21 mouse cellular contexts compared by ENCODE assay signal in genomic region chr2:152069941-152070340, GRCm38 (mm10). TPM values are rescaled to one million over a fixed set of nuclear protein-coding genes. Genes with fewer than 3 reads are reported as not detected.
DNase-seq lines count a peak whose midpoint lies in the region; ATAC-seq lines count a peak whose summit lies in the region.
"Had no signal": no experiment of that assay in that cellular context is flagged by ENCODE, and none has a peak within 500 bp of the region (broad histone marks: within the 10 kb centered on the region; RNA-seq: fewer than 3 reads in every experiment).

No protein-coding gene starts in this region.

- H3K4me2 ChIP-seq in midbrain, embryonic 16.5 days (ENCODE audit: low read length): no peak overlapping the region
- H3K4me2 ChIP-seq in forebrain, embryonic 15.5 days (replicated peaks): no peak overlapping the region
- no peak overlapping the region for H3K4me2 ChIP-seq in midbrain, embryonic 12.5 days (replicated peaks)
- H3K4me2 ChIP-seq: embryonic facial prominence, embryonic 15.5 days; heart, embryonic 11.5 days; kidney, embryonic 15.5 days had no signal

- 64% methylated on average over 2 of the region's 2 CpGs for WGBS in midbrain, embryonic 10.5 days
- 59% methylated on average over 2 of the region's 2 CpGs for WGBS in midbrain, embryonic 16.5 days
- 68% methylated on average over 2 of the region's 2 CpGs for WGBS in forebrain, embryonic 15.5 days
- WGBS in midbrain, embryonic 12.5 days: 66% methylated on average over 2 of the region's 2 CpGs

- peaks cover 5% of the 10 kb centered on the region for H3K27me3 ChIP-seq in midbrain, embryonic 10.5 days (ENCODE audit: low read depth, poor library complexity, severe bottlenecking)
- H3K27me3 ChIP-seq in midbrain, embryonic 16.5 days (ENCODE audit: control insufficient read depth, insufficient read depth, low read depth, low read length): no peaks in the 10 kb centered on the region
- H3K27me3 ChIP-seq in forebrain, embryonic 15.5 days: no peaks in the 10 kb centered on the region
- 0 out of 2 replicates have a peak, but pooled peaks cover 4% of the 10 kb centered on the region for H3K27me3 ChIP-seq in midbrain, embryonic 12.5 days

- no peaks in the 10 kb centered on the region for H3K9me3 ChIP-seq in midbrain, embryonic 10.5 days (replicated peaks)
- no peaks in the 10 kb centered on the region for H3K9me3 ChIP-seq in midbrain, embryonic 16.5 days (replicated peaks; ENCODE audit: control insufficient read depth, low read length, poor library complexity, severe bottlenecking)
- no peaks in the 10 kb centered on the region for H3K9me3 ChIP-seq in forebrain, embryonic 15.5 days
- H3K9me3 ChIP-seq in midbrain, embryonic 12.5 days: no peaks in the 10 kb centered on the region
- H3K9me3 ChIP-seq: embryonic facial prominence, embryonic 15.5 days; kidney, embryonic 15.5 days had no signal

- no peak overlapping the region for H3K4me3 ChIP-seq in midbrain, embryonic 10.5 days
- no peak overlapping the region for H3K4me3 ChIP-seq in midbrain, embryonic 16.5 days (ENCODE audit: low read depth, low read length)
- H3K4me3 ChIP-seq in forebrain, embryonic 15.5 days: no peak overlapping the region
- H3K4me3 ChIP-seq in midbrain, embryonic 12.5 days: no peak overlapping the region
- H3K4me3 ChIP-seq: embryonic facial prominence, embryonic 15.5 days; kidney, embryonic 15.5 days had no signal

- DNase-seq in midbrain, embryonic 10.5 days (ENCODE audit: low spot score): no peak
- no peak for DNase-seq in layer of hippocampus, adult 9-11 months
- DNase-seq: cerebellum, adult 9-11 months; gastrocnemius, postnatal 36 days; heart, postnatal 36 days; layer of hippocampus, postnatal 36 days; lung, adult 2 months; lung, postnatal 36 days had no signal

- H3K36me3 ChIP-seq in midbrain, embryonic 10.5 days: no peaks in the 10 kb centered on the region
- no peaks in the 10 kb centered on the region for H3K36me3 ChIP-seq in midbrain, embryonic 16.5 days (ENCODE audit: control insufficient read depth, insufficient read depth, low read length)
- H3K36me3 ChIP-seq in forebrain, embryonic 15.5 days: no peaks in the 10 kb centered on the region
- no peaks in the 10 kb centered on the region for H3K36me3 ChIP-seq in midbrain, embryonic 12.5 days
- H3K36me3 ChIP-seq: embryonic facial prominence, embryonic 15.5 days; kidney, embryonic 15.5 days had no signal

- H3K9ac ChIP-seq in midbrain, embryonic 16.5 days (ENCODE audit: low read depth, low read length): no peak overlapping the region
- no peak overlapping the region for H3K9ac ChIP-seq in forebrain, embryonic 15.5 days (replicated peaks)
- no peak overlapping the region; the same call in 1 of the 2 replicates for H3K9ac ChIP-seq in midbrain, embryonic 12.5 days (replicated peaks)
- H3K9ac ChIP-seq: embryonic facial prominence, embryonic 15.5 days; kidney, embryonic 15.5 days had no signal

- H3K4me1 ChIP-seq in midbrain, embryonic 10.5 days: peaks cover 22% of the 10 kb centered on the region
- H3K4me1 ChIP-seq in midbrain, embryonic 16.5 days (ENCODE audit: control insufficient read depth, insufficient read depth, low read length): peaks cover 8% of the 10 kb centered on the region
- peaks cover 19% of the 10 kb centered on the region for H3K4me1 ChIP-seq in forebrain, embryonic 15.5 days
- peaks cover 22% of the 10 kb centered on the region for H3K4me1 ChIP-seq in midbrain, embryonic 12.5 days
- H3K4me1 ChIP-seq: embryonic facial prominence, embryonic 15.5 days; kidney, embryonic 15.5 days had no signal

- H3K27ac ChIP-seq in midbrain, embryonic 10.5 days (replicated peaks): peak overlapping the region; percentile 85
- no peak overlapping the region for H3K27ac ChIP-seq in midbrain, embryonic 16.5 days (ENCODE audit: low read length)
- peak overlapping the region; percentile 83 for H3K27ac ChIP-seq in forebrain, embryonic 15.5 days (replicated peaks)
- peak overlapping the region; percentile 92 for H3K27ac ChIP-seq in midbrain, embryonic 12.5 days (replicated peaks)
- H3K27ac ChIP-seq: embryonic facial prominence, embryonic 15.5 days; kidney, embryonic 15.5 days had no signal

- no peak for ATAC-seq in midbrain, embryonic 16.5 days
- no peak for ATAC-seq in forebrain, embryonic 15.5 days (replicated peaks)
- peak; percentile 13; the same call in 1 of the 2 replicates for ATAC-seq in midbrain, embryonic 12.5 days (ENCODE audit: low FRiP score, low read depth)
- ATAC-seq in monocyte, adult 5-6 weeks (replicated peaks; ENCODE audit: insufficient number of reproducible peaks, low FRiP score, low TSS enrichment, poor library complexity, severe bottlenecking): no peak
- ATAC-seq in megakaryocyte, adult 5-6 weeks (ENCODE audit: poor library complexity, severe bottlenecking): no peak
- ATAC-seq: intestine, embryonic 16.5 days; Patski had no signal

RNA-seq across cellular contexts. Expression of gene Scrt2, which starts 11.4 kb away (rescaled TPM):
- 2.2 and 4.7 TPM in 2 replicates for polyA plus RNA-seq in midbrain, embryonic 10.5 days (2016; fragmentation: Nextera tagmentation; extraction: Ambion mirVana)
- 5.8 and 7.7 TPM in 2 replicates for polyA plus RNA-seq in midbrain, embryonic 16.5 days (2015; fragmentation: Nextera tagmentation; extraction: Ambion mirVana)
- 20.9 and 22.9 TPM in 2 replicates for polyA plus RNA-seq in forebrain, embryonic 15.5 days (2015; fragmentation: Nextera tagmentation; extraction: Ambion mirVana)
- polyA plus RNA-seq in midbrain, embryonic 12.5 days (2016; fragmentation: Nextera tagmentation; extraction: Ambion mirVana): 15.3 and 17.1 TPM in 2 replicates
- total RNA-seq in monocyte, adult 5-6 weeks (2017): not detected in 3 replicates
- total RNA-seq in megakaryocyte, adult 5-6 weeks (2015): not detected in 2 replicates
- total RNA-seq in megakaryocyte, adult 5-6 weeks (2017): not detected in 2 replicates
- total RNA-seq: gastrocnemius, postnatal 36 days; heart, postnatal 36 days; liver, adult 2 months had no signal
- polyA plus RNA-seq: C2C12; intestine, embryonic 16.5 days; large intestine, adult 2 months; liver, adult 2 months; lung, adult 2 months; Patski had no signal

RNA-seq across cellular contexts. Expression of gene Srxn1, which starts 35.4 kb away (rescaled TPM):
- polyA plus RNA-seq in midbrain, embryonic 10.5 days (2016; fragmentation: Nextera tagmentation; extraction: Ambion mirVana): 14.8 and 18.5 TPM in 2 replicates
- 21.8 and 25.4 TPM in 2 replicates for polyA plus RNA-seq in midbrain, embryonic 16.5 days (2015; fragmentation: Nextera tagmentation; extraction: Ambion mirVana)
- polyA plus RNA-seq in forebrain, embryonic 15.5 days (2015; fragmentation: Nextera tagmentation; extraction: Ambion mirVana): 11.1 and 13.0 TPM in 2 replicates
- 14.3 and 15.2 TPM in 2 replicates for polyA plus RNA-seq in midbrain, embryonic 12.5 days (2016; fragmentation: Nextera tagmentation; extraction: Ambion mirVana)
- 14.1 to 28.0 TPM (median 16.1 TPM) in 3 replicates for total RNA-seq in monocyte, adult 5-6 weeks (2017)
- 0.96 and 1.9 TPM in 2 replicates for total RNA-seq in megakaryocyte, adult 5-6 weeks (2015)
- 2.0 and 2.5 TPM in 2 replicates for total RNA-seq in megakaryocyte, adult 5-6 weeks (2017)
